Mouse (Mus musculus) hindbrain, embryonic 13.5 days (tissue): Measurements from ENCODE around the gene Nepn. TPM values are rescaled to one million over a fixed set of nuclear protein-coding genes. Genes with fewer than 3 reads are reported as not detected.
"Not testable (repeated sequence)": the region's sequence is repeated elsewhere in the genome, so short reads cannot be mapped to it uniquely, and the experiment has no call there.

Experiments used
- ATAC-seq: fragments of 200-750 bp; cut with Nextera tagmentation; 2 replicates; pipeline ENCODE4 v1.8.0; 2017; ENCODE audit warnings: moderate TSS enrichment; ENCODE audit not compliant: low FRiP score
- H3K27ac ChIP-seq: fragments of 300-500 bp; sonication (generic); 2 replicates; pipeline ENCODE4 v1.5.1; 2015; ENCODE audit warnings: inconsistent platforms, mild to moderate bottlenecking, moderate library complexity
- H3K27me3 ChIP-seq: fragments of 300-500 bp; sonication (generic); 2 replicates; pipeline ENCODE4 v1.6.1; 2015; ENCODE audit warnings: mild to moderate bottlenecking, inconsistent platforms
- H3K36me3 ChIP-seq: fragments of 300-500 bp; sonication (generic); 2 replicates; pipeline ENCODE4 v1.6.1; 2015; ENCODE audit warnings: mild to moderate bottlenecking, inconsistent platforms
- H3K4me1 ChIP-seq: fragments of 300-500 bp; sonication (generic); replicated peaks from 2 replicates; pipeline ENCODE4 v1.6.1; 2015; ENCODE audit warnings: inconsistent platforms
- H3K4me2 ChIP-seq: fragments of 300-500 bp; sonication (generic); 2 replicates; pipeline ENCODE4 v1.6.1; 2015; ENCODE audit warnings: inconsistent platforms, mild to moderate bottlenecking, moderate library complexity
- H3K4me3 ChIP-seq: fragments of 300-500 bp; sonication (generic); 2 replicates; pipeline ENCODE4 v1.5.1; 2015; ENCODE audit warnings: mild to moderate bottlenecking, inconsistent platforms
- H3K9ac ChIP-seq: fragments of 300-500 bp; sonication (generic); 2 replicates; pipeline ENCODE4 v1.6.1; 2015; ENCODE audit warnings: mild to moderate bottlenecking, inconsistent platforms
- H3K9me3 ChIP-seq: fragments of 300-500 bp; sonication (generic); 2 replicates; pipeline ENCODE4 v1.6.1; 2016; ENCODE audit warnings: inconsistent platforms
- WGBS: fragments of 180-500 bp; shearing (Covaris S2); methylation state at CpG from one replicate; pipeline ENCODE4 v1.1.7; 2015; 5-methylcytosine and 5-hydroxymethylcytosine counted together
- polyA plus RNA-seq: library from polyadenylated mRNA; unstranded; fragments of >200 nt; fragmentation: Nextera tagmentation; extraction: Ambion mirVana; gene quantifications from 2 replicates; pipeline ENCODE4 v1.2.1, GENCODE M21; 2015

The Nepn gene
- not detected in 2 replicates for polyA plus RNA-seq

DNA sequence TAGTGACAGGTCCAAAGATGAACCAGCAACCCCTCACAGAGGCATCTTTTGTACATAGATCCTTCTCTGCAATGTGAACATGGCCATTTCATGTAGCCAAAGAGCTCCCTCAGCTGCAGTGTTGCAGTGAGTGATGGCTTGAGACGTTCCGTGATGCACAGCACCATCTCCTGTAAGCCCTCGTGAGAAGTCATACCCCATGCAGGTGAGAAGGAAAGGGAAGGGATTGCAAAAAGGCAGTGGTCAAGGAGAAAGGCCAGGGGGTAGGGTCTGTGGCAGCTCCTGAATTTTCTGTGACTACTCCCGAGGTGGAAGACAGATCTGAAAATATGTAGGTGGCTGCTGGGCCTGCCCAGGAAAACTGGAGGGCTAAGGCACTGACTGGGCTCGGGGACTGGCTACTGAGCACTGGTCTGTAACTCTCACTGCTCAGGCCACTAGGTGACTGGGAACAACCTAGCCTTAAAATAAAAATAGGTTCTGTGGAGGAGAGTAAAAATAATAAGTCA lies at the start of gene Nepn:
TSS of gene Nepn (plus strand) at position 51 of the 509 bp plus-strand sequence.
- H3K9ac ChIP-seq, result no peak within 1 kb of the TSS
- H3K9me3 ChIP-seq, result no peaks in the 10 kb centered on the region
- no peaks in the 10 kb centered on the region for H3K36me3 ChIP-seq
- no peak within 1 kb of the TSS for H3K27ac ChIP-seq
- no peak within 1 kb of the TSS for H3K4me3 ChIP-seq
- H3K4me2 ChIP-seq, result no peak within 1 kb of the TSS
- no peaks in the 10 kb centered on the region for H3K4me1 ChIP-seq
- no peak for ATAC-seq
- no peaks in the 10 kb centered on the region for H3K27me3 ChIP-seq
- WGBS, result 83% methylated on average over 5 of the region's 5 CpGs

DNA sequence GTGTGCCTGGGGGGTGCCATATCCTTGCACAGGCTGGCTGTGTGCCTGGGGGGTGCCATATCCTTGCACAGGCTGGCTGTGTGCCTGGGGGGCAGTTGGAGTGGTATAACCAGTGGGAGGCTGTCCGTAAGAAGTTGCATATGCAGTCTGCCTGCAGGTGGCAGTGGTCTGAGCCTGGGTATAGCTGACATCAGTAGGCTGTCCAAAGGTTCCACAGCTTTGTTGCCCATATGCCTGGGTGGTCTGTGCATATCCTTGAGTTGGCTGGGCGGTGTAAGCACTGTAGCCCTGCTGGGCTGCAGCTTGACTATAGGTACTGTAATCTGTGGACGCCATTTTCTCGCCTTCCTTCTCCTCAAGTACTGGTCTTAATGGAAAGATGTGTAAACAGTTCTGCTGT lies 45.4 kb upstream of the Nepn start:
- H3K4me3 ChIP-seq, H3K4me2 ChIP-seq, H3K27me3 ChIP-seq, H3K9me3 ChIP-seq, H3K9ac ChIP-seq, H3K4me1 ChIP-seq, ATAC-seq, H3K27ac ChIP-seq: not testable (repeated sequence)
- H3K36me3 ChIP-seq, result peaks cover 76% of the 10 kb centered on the region
- WGBS, result 96% methylated on average over 4 of the region's 4 CpGs

DNA sequence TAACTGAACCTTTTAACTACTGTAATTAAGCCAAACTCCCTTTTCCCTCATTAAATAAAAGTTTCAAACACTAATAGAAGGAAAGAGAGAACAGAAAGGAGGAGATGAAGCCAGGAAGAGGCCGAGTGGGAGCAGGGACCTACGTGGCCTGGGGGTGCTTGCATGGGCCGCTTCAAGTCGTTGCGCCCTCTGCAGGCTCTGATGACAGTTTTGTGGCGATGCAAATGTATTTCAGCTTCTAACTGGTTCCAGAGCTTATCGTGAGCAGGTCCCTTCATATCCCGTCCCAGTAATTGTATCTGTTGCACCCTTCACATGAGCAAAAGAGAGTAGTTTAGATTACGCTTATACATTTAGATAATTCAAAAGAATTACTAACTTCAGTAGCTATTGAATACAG lies 35.6 kb upstream of the Nepn start:
- H3K36me3 ChIP-seq, result peaks cover 44% of the 10 kb centered on the region
- no peak for ATAC-seq
- no peak overlapping the region for H3K4me3 ChIP-seq
- 76% methylated on average over 9 of the region's 9 CpGs for WGBS
- no peaks in the 10 kb centered on the region for H3K27me3 ChIP-seq
- H3K4me2 ChIP-seq, result no peak overlapping the region
- H3K9me3 ChIP-seq, result no peaks in the 10 kb centered on the region
- no peak overlapping the region for H3K9ac ChIP-seq
- no peaks in the 10 kb centered on the region for H3K4me1 ChIP-seq
- no peak overlapping the region for H3K27ac ChIP-seq

DNA sequence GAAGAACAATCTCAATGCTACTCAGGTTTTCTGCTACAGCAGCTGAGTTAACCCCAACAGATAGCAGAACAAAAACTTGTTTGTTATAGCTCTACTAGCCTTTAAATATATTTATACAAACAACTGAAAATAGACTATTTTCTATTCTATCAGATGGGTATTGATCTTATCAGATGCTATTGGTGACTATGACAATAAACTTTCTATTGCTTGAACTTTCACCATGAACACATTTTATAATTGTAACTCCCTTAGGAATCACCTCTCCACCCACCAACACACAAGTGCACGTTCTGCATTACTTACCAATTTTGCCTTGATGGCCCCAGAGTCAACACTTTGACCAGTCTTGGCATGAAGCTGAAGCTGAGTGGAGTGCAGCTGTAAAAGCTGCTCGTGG lies 30.3 kb upstream of the Nepn start, which contains the start of gene Gm26741:
TSS of gene Gm26741 (plus strand) at position 301 of the 400 bp plus-strand sequence.
- no peaks in the 10 kb centered on the region for H3K9me3 ChIP-seq
- H3K4me3 ChIP-seq, result no peak within 1 kb of the TSS
- no peak within 1 kb of the TSS for H3K9ac ChIP-seq
- 91% methylated on average over 2 of the region's 2 CpGs for WGBS
- no peaks in the 10 kb centered on the region for H3K27me3 ChIP-seq
- H3K27ac ChIP-seq, result no peak within 1 kb of the TSS
- ATAC-seq, result no peak
- peaks cover 11% of the 10 kb centered on the region for H3K36me3 ChIP-seq
- H3K4me1 ChIP-seq, result no peaks in the 10 kb centered on the region
- no peak within 1 kb of the TSS for H3K4me2 ChIP-seq

DNA sequence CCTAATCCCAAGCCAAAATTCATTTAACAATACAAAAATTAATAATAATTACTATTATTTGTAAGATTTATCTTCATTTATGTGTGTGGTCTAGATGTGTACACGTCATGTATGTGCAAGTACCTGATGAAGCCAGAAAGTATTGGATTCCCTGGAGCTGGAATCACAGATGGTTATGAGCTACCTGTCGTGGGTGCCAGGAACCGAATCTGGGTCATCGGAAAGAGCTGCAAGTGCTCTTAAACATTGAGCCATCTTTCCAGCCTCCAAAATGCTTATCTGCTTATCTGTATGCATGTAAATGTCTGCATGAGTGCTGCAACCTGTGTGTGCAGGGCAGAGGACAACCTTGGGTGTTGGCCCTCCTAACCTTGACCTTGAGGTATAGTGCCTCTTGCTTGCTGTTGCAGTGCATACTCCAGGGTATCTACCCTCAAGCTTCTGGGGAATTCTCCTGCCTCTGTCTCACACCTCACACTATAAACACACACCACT lies 28.5 kb upstream of the Nepn start:
- Histone ChIP-seq H3K9ac (no peak overlapping the region), H3K36me3 (peaks cover 2% of the 10 kb centered on the region), H3K4me1 (no peaks in the 10 kb centered on the region), H3K9me3 (no peaks in the 10 kb centered on the region), H3K4me3 (no peak overlapping the region), H3K27me3 (no peaks in the 10 kb centered on the region), H3K4me2 (no peak overlapping the region), H3K27ac (no peak overlapping the region)
- no peak for ATAC-seq
- whole genome bisulfite sequencing, result 98% methylated on average over 4 of the region's 4 CpGs

DNA sequence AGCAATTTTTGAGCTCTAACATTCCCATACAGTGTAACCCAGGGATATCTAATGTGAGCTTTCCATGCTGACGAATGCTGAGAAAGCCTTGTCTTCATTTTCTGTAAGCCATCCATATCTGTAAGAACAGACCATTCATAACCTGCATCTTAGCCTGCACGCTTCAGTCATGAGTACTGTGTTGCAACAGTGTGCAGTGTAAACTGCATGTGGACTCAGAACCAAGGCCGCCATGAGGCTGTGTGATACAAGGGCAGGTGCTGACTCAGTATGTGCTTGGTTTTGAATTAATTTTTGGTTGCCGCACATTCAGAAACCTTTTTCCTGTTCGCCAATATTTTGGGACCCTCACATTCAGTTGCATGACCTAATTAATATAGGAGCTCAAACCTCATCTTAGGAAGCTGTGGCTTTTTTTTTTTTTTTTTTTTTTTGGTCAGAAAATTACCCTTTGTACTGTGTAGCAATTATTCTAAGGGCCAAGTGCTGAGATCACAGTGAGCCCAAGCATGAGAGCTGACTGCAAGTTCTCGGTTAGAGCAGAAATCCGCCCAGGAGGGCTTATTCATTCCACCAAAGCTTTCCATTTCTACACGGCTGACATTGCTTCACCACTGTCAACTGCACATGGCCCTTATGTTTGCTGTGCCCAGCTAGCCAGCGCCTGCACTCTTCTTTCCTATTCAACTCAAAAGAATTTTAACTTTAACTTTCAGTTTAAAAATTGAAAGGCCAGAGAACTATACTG lies 27.7 kb upstream of the Nepn start:
- no peak overlapping the region for H3K4me2 ChIP-seq
- no peak overlapping the region for H3K9ac ChIP-seq
- H3K9me3 ChIP-seq, result no peaks in the 10 kb centered on the region
- no peaks in the 10 kb centered on the region for H3K27me3 ChIP-seq
- H3K27ac ChIP-seq, result no peak overlapping the region
- no peaks in the 10 kb centered on the region; the same call in 1 of the 2 replicates for H3K36me3 ChIP-seq
- H3K4me1 ChIP-seq, result no peaks in the 10 kb centered on the region
- WGBS, result 91% methylated on average over 9 of the region's 9 CpGs
- no peak for ATAC-seq
- no peak overlapping the region for H3K4me3 ChIP-seq

DNA sequence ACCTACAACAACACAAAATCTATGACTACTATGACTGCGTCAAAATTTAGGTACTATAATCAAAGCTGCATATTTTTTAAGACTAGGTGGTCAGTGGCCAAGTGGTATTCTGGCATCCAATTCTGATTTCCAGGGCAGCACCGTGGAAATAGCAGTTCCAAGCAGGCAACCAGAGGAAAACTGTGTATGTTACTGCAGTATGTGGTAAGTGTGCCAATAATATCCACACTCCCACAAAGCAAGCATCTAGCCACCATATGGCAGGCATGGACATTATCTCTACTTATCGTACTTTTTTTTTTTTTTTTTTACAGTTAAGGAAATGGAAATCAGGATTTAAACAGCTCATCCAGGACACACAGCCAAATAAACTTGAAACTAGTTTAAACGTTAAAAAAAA lies 20.4 kb upstream of the Nepn start:
- Histone ChIP-seq H3K4me1 (no peaks in the 10 kb centered on the region), H3K27ac (no peak overlapping the region), H3K27me3 (no peaks in the 10 kb centered on the region), H3K4me2 (no peak overlapping the region), H3K9me3 (no peaks in the 10 kb centered on the region), H3K4me3 (no peak overlapping the region), H3K9ac (no peak overlapping the region), H3K36me3 (no peaks in the 10 kb centered on the region)
- 95% methylated on average over 4 of the region's 4 CpGs for WGBS
- no peak for ATAC-seq

DNA sequence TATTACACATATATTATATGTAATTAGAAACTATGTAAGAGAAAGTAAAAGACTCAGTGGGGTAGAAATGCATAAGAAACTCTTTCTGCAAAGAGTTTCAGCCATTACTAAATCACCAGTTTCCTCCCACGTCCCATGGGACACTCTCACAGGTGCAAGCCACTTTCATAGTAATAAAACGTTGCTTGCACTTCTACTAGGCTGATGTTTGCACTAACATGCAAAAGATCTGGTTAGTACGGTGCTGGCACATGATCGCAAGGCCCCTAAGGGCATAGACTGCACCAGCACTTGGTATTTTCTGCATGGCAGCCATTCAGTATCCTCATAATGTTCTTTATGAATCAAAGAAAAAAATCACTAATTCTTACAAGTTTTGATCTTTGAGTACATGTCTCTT lies 14.9 kb upstream of the Nepn start:
- no peak for ATAC-seq
- WGBS, result 80% methylated on average over 4 of the region's 4 CpGs
- no peak overlapping the region for H3K9ac ChIP-seq
- no peaks in the 10 kb centered on the region for H3K9me3 ChIP-seq
- no peak overlapping the region for H3K27ac ChIP-seq
- no peak overlapping the region for H3K4me3 ChIP-seq
- no peaks in the 10 kb centered on the region for H3K27me3 ChIP-seq
- no peaks in the 10 kb centered on the region for H3K36me3 ChIP-seq
- peaks cover 13% of the 10 kb centered on the region for H3K4me1 ChIP-seq
- H3K4me2 ChIP-seq, result no peak overlapping the region

DNA sequence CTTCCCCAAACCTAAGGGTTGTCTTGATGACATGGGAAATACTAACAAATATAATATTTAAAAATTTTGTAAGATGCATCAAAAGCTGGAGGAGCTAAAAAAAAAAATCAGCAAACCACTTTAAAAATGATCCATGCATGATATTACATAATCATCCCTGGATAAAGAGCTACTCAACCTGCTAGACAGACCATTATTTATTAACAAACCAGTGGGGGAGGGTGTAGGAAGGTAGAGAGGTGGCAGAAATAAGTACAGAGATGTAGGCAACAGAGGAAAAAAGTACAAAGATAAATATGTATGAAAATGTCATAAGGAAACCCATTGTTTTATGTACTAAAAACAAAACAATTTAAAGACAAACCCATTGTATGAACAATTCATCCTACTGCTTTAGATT lies 14.1 kb upstream of the Nepn start:
- ATAC-seq, result no peak
- Histone ChIP-seq H3K27ac (no peak overlapping the region), H3K27me3 (no peaks in the 10 kb centered on the region), H3K9me3 (no peaks in the 10 kb centered on the region), H3K4me2 (no peak overlapping the region), H3K4me3 (no peak overlapping the region), H3K4me1 (peaks cover 21% of the 10 kb centered on the region), H3K9ac (no peak overlapping the region), H3K36me3 (no peaks in the 10 kb centered on the region)

DNA sequence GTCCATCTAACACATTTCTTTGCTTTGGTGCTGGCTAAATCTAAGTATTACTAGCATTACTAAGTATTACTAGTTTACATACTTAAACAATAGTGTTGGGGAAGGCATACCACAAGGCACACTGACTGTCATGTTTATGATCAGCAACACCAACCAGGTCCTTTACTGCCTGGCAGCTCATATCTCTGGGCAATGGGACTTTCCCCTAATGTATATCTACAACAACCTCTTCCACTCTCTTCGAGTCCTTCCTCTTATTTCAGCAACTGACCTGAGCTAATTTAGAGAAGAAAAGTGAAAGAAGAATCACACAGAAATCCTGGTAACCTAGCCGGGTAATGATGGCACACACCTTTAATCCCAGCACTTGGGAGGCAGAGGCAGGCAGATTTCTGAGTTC lies 12.3 kb upstream of the Nepn start:
- no peak overlapping the region for H3K4me2 ChIP-seq
- H3K27me3 ChIP-seq, result no peaks in the 10 kb centered on the region
- no peak overlapping the region for H3K27ac ChIP-seq
- ATAC-seq, result no peak
- H3K36me3 ChIP-seq, result no peaks in the 10 kb centered on the region
- WGBS, result 93% methylated on average over 2 of the region's 2 CpGs
- H3K4me3 ChIP-seq, result no peak overlapping the region
- no peak overlapping the region for H3K9ac ChIP-seq
- H3K4me1 ChIP-seq, result peaks cover 22% of the 10 kb centered on the region
- H3K9me3 ChIP-seq, result no peaks in the 10 kb centered on the region

DNA sequence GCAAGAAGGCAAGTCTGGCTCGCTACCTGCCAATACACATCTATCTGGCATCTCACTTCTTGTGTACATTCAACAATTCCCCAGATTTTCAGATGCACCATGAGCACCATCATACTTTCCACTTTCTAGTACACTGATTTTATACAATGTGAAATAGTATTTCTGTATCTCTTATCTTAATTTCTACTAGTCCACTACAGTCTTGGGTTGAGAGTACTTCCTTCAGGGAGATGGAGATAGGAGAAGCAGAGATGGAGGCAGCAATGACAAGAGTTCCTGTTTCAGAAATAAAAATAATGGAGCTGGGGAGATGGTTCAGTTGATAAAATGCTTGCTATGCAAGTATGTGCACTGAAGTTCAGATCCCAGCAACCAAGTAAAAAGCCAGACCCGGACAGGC lies 11.0 kb upstream of the Nepn start:
- no peak overlapping the region for H3K4me3 ChIP-seq
- no peak overlapping the region for H3K27ac ChIP-seq
- H3K4me2 ChIP-seq, result no peak overlapping the region
- ATAC-seq, result no peak
- no peaks in the 10 kb centered on the region for H3K27me3 ChIP-seq
- no peaks in the 10 kb centered on the region for H3K36me3 ChIP-seq
- H3K9ac ChIP-seq, result no peak overlapping the region
- WGBS, result 90% methylated on average over 2 of the region's 2 CpGs
- H3K4me1 ChIP-seq, result peaks cover 25% of the 10 kb centered on the region
- no peaks in the 10 kb centered on the region for H3K9me3 ChIP-seq

DNA sequence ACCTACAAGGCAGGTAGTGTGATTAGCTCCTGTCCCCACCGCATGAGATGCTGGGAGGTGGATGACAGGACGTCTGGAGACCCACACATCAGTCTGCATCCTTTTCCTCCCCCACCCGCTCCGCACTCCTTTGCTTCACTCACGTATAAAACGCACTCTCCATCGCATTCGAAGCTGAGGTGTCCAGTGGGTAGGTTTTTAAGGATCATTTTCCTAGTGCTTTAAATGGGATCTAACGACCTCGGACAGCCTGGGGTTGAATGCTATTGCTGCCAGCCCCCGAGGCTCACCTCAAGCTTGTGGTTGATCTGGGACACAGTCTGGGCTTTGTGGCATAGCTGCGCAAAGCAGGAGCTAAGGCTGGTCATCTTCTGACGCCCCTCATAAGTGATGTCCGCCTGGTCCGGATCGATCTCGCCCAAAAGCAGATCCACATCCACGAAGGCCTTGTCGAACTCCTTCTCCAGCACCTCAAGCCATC lies 7.4 kb upstream of the Nepn start:
- peak overlapping the region; percentile 95 for H3K27ac ChIP-seq
- H3K4me3 ChIP-seq, result peak overlapping the region; percentile 70
- peak overlapping the region; percentile 92 for H3K9ac ChIP-seq
- peak; percentile 71 for ATAC-seq
- H3K36me3 ChIP-seq, result no peaks in the 10 kb centered on the region
- H3K4me1 ChIP-seq, result peaks cover 29% of the 10 kb centered on the region
- H3K4me2 ChIP-seq, result peak overlapping the region; percentile 63
- H3K9me3 ChIP-seq, result no peaks in the 10 kb centered on the region
- under 1% methylated on average over 19 of the region's 19 CpGs for WGBS
- no peaks in the 10 kb centered on the region for H3K27me3 ChIP-seq
